23 mouse cellular contexts compared by ENCODE assay signal in genomic region chr1:39729919-39730318, GRCm38 (mm10). TPM values are rescaled to one million over a fixed set of nuclear protein-coding genes. Genes with fewer than 3 reads are reported as not detected.
"Had no signal": no experiment of that assay in that cellular context is flagged by ENCODE, and none has a peak within 500 bp of the region (broad histone marks: within the 10 kb centered on the region; RNA-seq: fewer than 3 reads in every experiment).

No protein-coding gene starts in this region.

- H3K36me3 ChIP-seq: lung, embryonic 15.5 days; midbrain, embryonic 10.5 days; midbrain, embryonic 12.5 days; neural tube, embryonic 13.5 days; neural tube, embryonic 15.5 days; stomach, embryonic 15.5 days had no signal

- DNase-seq: liver, postnatal 0 days; lung, adult 2 months; lung, postnatal 14 days; lung, postnatal 36 days; midbrain, embryonic 14.5 days; retina, postnatal 1 day; right cerebral cortex, adult 18-20 months; thymus, adult 18-20 months; thymus, postnatal 14 days; thymus, postnatal 36 days had no signal

- H3K4me1 ChIP-seq: stomach, embryonic 15.5 days had no signal

- H3K27ac ChIP-seq: lung, embryonic 15.5 days; macrophage; midbrain, embryonic 10.5 days; midbrain, embryonic 12.5 days; neural tube, embryonic 13.5 days; neural tube, embryonic 15.5 days; stomach, embryonic 15.5 days; stomach, postnatal 0 days had no signal

- H3K4me2 ChIP-seq: lung, embryonic 15.5 days; midbrain, embryonic 12.5 days; neural tube, embryonic 13.5 days; neural tube, embryonic 15.5 days; stomach, embryonic 15.5 days had no signal

- H3K4me3 ChIP-seq: lung, embryonic 15.5 days; midbrain, embryonic 10.5 days; midbrain, embryonic 12.5 days; myocyte; neural tube, embryonic 13.5 days; neural tube, embryonic 15.5 days; stomach, embryonic 15.5 days had no signal

- ATAC-seq: liver, postnatal 0 days; lung, postnatal 0 days; midbrain, embryonic 16.5 days had no signal

- H3K9ac ChIP-seq: liver, postnatal 0 days; lung, embryonic 15.5 days; midbrain, embryonic 12.5 days; neural tube, embryonic 13.5 days; neural tube, embryonic 15.5 days; stomach, embryonic 15.5 days had no signal

- H3K27me3 ChIP-seq: lung, embryonic 15.5 days; midbrain, embryonic 12.5 days; neural tube, embryonic 13.5 days; neural tube, embryonic 15.5 days; stomach, embryonic 15.5 days had no signal

- H3K9me3 ChIP-seq: lung, embryonic 15.5 days; midbrain, embryonic 10.5 days; midbrain, embryonic 12.5 days; neural tube, embryonic 13.5 days; neural tube, embryonic 15.5 days; stomach, embryonic 15.5 days had no signal

RNA-seq across cellular contexts. Expression of gene Rfx8, which starts 9.1 kb away (rescaled TPM):
- total RNA-seq: megakaryocyte, adult 5-6 weeks; megakaryocyte-erythroid progenitor cell, adult 5-6 weeks had no signal
- polyA plus RNA-seq: liver, postnatal 0 days; macrophage had no signal
